Mouse (Mus musculus): ENCODE measurements around the gene Gmfg. TPM values are rescaled to one million over a fixed set of nuclear protein-coding genes. Genes with fewer than 3 reads are reported as not detected.

Gene Gmfg
- total RNA-seq, 2 experiments from 2014 or later: 2.1 to 2.4 TPM

GRCm38 (mm10) chr7:28467213-28467751, 30.0 kb downstream of the Gmfg start:
- H3K27ac ChIP-seq: no peak overlapping the region
- DNase-seq: peak; percentile 57
- intact Hi-C loops (cut with DNase I): no loop called here
- H3K4me3 ChIP-seq: peak overlapping the region; percentile 71
- TF ChIP-seq CTCF (IDR thresholded peaks at IDR 0.05): 0 out of 2 replicates have a peak, but pooled peaks have one; percentile 2

- no peak for DNase-seq
- Histone ChIP-seq H3K4me3 (no peak overlapping the region), H3K27ac (no peak overlapping the region)
- intact Hi-C loops (cut with DNase I): no loop called here
- TF ChIP-seq CTCF (IDR thresholded peaks at IDR 0.05): no peak
Measured at GRCm38 (mm10) chr7:28476191-28476590, 38.9 kb downstream of the Gmfg start.

- TF ChIP-seq CTCF (IDR thresholded peaks at IDR 0.05): no peak
- H3K4me3 ChIP-seq: no peak overlapping the region
- H3K27ac ChIP-seq: no peak overlapping the region
- DNase-seq: no peak
- intact Hi-C loops (cut with DNase I): no loop called here
Measured at GRCm38 (mm10) chr7:28477363-28477762, 40.1 kb downstream of the Gmfg start.

GRCm38 (mm10) chr7:28478854-28479253, 41.6 kb downstream of the Gmfg start:
- H3K27ac ChIP-seq: no peak overlapping the region
- no peak for DNase-seq
- intact Hi-C loops (cut with DNase I): no loop called here
- TF ChIP-seq CTCF (IDR thresholded peaks at IDR 0.05): no peak
- no peak overlapping the region for H3K4me3 ChIP-seq

- intact Hi-C loops (cut with DNase I): no loop called here
- DNase-seq: no peak
- TF ChIP-seq CTCF (IDR thresholded peaks at IDR 0.05): no peak
- Histone ChIP-seq H3K27ac (no peak overlapping the region), H3K4me3 (no peak overlapping the region)
Measured at GRCm38 (mm10) chr7:28482854-28483253, 45.6 kb downstream of the Gmfg start.

- no peak for DNase-seq
- H3K27ac ChIP-seq: no peak overlapping the region
- intact Hi-C loops (cut with DNase I): no loop called here
- no peak overlapping the region for H3K4me3 ChIP-seq
- no peak for TF ChIP-seq CTCF (IDR thresholded peaks at IDR 0.05)
Measured at GRCm38 (mm10) chr7:28484192-28484591, 46.9 kb downstream of the Gmfg start.

- intact Hi-C loops (cut with DNase I): loop anchor here (1.0 kb wide), 1 partner anchor 14 kb away; no protein-coding TSS in a partner anchor
- TF ChIP-seq CTCF (IDR thresholded peaks at IDR 0.05): no peak
- Histone ChIP-seq H3K4me3 (peak overlapping the region; percentile 6), H3K27ac (no peak overlapping the region)
- DNase-seq: peak; percentile 24
Measured at GRCm38 (mm10) chr7:28488030-28488491, 50.8 kb downstream of the Gmfg start.

- peak; percentile 57 for DNase-seq
- Histone ChIP-seq H3K4me3 (no peak overlapping the region), H3K27ac (no peak overlapping the region)
- TF ChIP-seq CTCF (IDR thresholded peaks at IDR 0.05): peak; percentile 67
- intact Hi-C loops (cut with DNase I): loop anchor here (5.0 kb wide), 1 partner anchor 112 kb away; no protein-coding TSS in a partner anchor
Measured at GRCm38 (mm10) chr7:28490410-28490809, 53.2 kb downstream of the Gmfg start.

GRCm38 (mm10) chr7:28490903-28491302, 53.7 kb downstream of the Gmfg start:
- no peak overlapping the region for H3K4me3 ChIP-seq
- TF ChIP-seq CTCF (IDR thresholded peaks at IDR 0.05): no peak
- no peak overlapping the region for H3K27ac ChIP-seq
- intact Hi-C loops (cut with DNase I): loop anchor here (5.0 kb wide), 1 partner anchor 111 kb away; no protein-coding TSS in a partner anchor
- DNase-seq: no peak

- intact Hi-C loops (cut with DNase I): loop anchor here (5.0 kb wide), 1 partner anchor 110 kb away; no protein-coding TSS in a partner anchor
- H3K27ac ChIP-seq: no peak overlapping the region
Measured at GRCm38 (mm10) chr7:28492310-28492709, 55.1 kb downstream of the Gmfg start.

GRCm38 (mm10) chr7:28495426-28495825, 58.2 kb downstream of the Gmfg start:
- Histone ChIP-seq H3K4me3 (no peak overlapping the region), H3K27ac (no peak overlapping the region)
- intact Hi-C loops (cut with DNase I): no loop called here
- TF ChIP-seq CTCF (IDR thresholded peaks at IDR 0.05): no peak
- no peak for DNase-seq

More at GRCm38 (mm10) chr7:28492310-28492709, 55.1 kb downstream of the Gmfg start:
- no peak overlapping the region for H3K4me3 ChIP-seq
- no peak for DNase-seq
- TF ChIP-seq CTCF (IDR thresholded peaks at IDR 0.05): no peak

Other genes starting within 250 kb of the Gmfg start
- 1 to 10 TPM; 6.4 to 6.8 TPM for gene Eid2, start 169.6 kb upstream of the Gmfg start, total RNA-seq (2021)
- gene Eid2b, start 159.7 kb upstream of the Gmfg start, total RNA-seq (2021): 1 to 10 TPM; 5.0 to 7.8 TPM
- gene Selenov, start 146.3 kb upstream of the Gmfg start, total RNA-seq (2021): not detected
- gene Dll3, start 135.2 kb upstream of the Gmfg start, total RNA-seq (2021): not detected
- 10 to 100 TPM; 38.2 to 49.3 TPM for gene Timm50, start 125.4 kb upstream of the Gmfg start, total RNA-seq (2021)
- 10 to 100 TPM; 57.9 to 68.6 TPM for gene Supt5, start 98.7 kb upstream of the Gmfg start, total RNA-seq (2021)
- gene Rps16, start 86.8 kb upstream of the Gmfg start, total RNA-seq (2021): 100 to 1,000 TPM; 373 to 449 TPM
- 1 to 10 TPM; 4.0 to 7.5 TPM for gene Plekhg2, start 64.8 kb upstream of the Gmfg start, total RNA-seq (2021)
- 10 to 100 TPM; 10.0 to 36.7 TPM for gene Zfp36, start 57.2 kb upstream of the Gmfg start, total RNA-seq (2021)
- 10 to 100 TPM; 22.1 to 28.3 TPM for gene Med29, start 44.7 kb upstream of the Gmfg start, total RNA-seq (2021)
- 10 to 100 TPM; 31.0 to 35.0 TPM for gene Paf1, start 44.5 kb upstream of the Gmfg start, total RNA-seq (2021)
- gene Lrfn1, start 14.5 kb downstream of the Gmfg start, total RNA-seq (2021): under 1 TPM; 0.14 to 0.18 TPM
- gene Ifnl2, start 73.0 kb downstream of the Gmfg start, total RNA-seq (2021): not detected
- not detected for gene Ifnl3, start 85.4 kb downstream of the Gmfg start, total RNA-seq (2021)
- not detected for gene Sycn, start 103.4 kb downstream of the Gmfg start, total RNA-seq (2021)
- gene Nccrp1, start 109.8 kb downstream of the Gmfg start, total RNA-seq (2021): not detected
- 10 to 100 TPM; 13.0 to 13.1 TPM for gene Samd4b, start 160.7 kb downstream of the Gmfg start, total RNA-seq (2021)
- 1 to 10 TPM; 2.4 to 3.2 TPM for gene Pak4, start 160.7 kb downstream of the Gmfg start, total RNA-seq (2021)
- gene Acp7, start 193.9 kb downstream of the Gmfg start, total RNA-seq (2021): not detected

All from gastrocnemius, adult 2 months (tissue).